Mouse (Mus musculus): ENCODE results near the gene Gprin1. TPM values are rescaled to one million over a fixed set of nuclear protein-coding genes. Genes with fewer than 3 reads are reported as not detected.

Gene Gprin1
- polyA plus RNA-seq, 1 experiment: 109 TPM

GRCm38 (mm10) chr13:54748190-54748589 lies 1.5 kb downstream of the Gprin1 start:
- no peak for DNase-seq (ENCODE audit: low read depth)
- TF ChIP-seq CTCF (IDR thresholded peaks at IDR 0.05; ENCODE audit: borderline replicate concordance, extremely low read depth, insufficient read depth, insufficient read length) (no peak), POLR2A (IDR thresholded peaks at IDR 0.05; ENCODE audit: borderline replicate concordance, extremely low read depth, insufficient read depth, insufficient read length, poor library complexity, severe bottlenecking) (no peak)

- no peak for TF ChIP-seq POLR2A (IDR thresholded peaks at IDR 0.05; ENCODE audit: borderline replicate concordance, extremely low read depth, insufficient read depth, insufficient read length, poor library complexity, severe bottlenecking)
- no peak for TF ChIP-seq CTCF (IDR thresholded peaks at IDR 0.05; ENCODE audit: borderline replicate concordance, extremely low read depth, insufficient read depth, insufficient read length)
- DNase-seq (ENCODE audit: low read depth): no peak
Measured at GRCm38 (mm10) chr13:54746896-54747295, 2.8 kb downstream of the Gprin1 start.

GRCm38 (mm10) chr13:54746110-54746509 lies 3.6 kb downstream of the Gprin1 start:
- TF ChIP-seq POLR2A (IDR thresholded peaks at IDR 0.05; ENCODE audit: borderline replicate concordance, extremely low read depth, insufficient read depth, insufficient read length, poor library complexity, severe bottlenecking): no peak
- TF ChIP-seq CTCF (IDR thresholded peaks at IDR 0.05; ENCODE audit: borderline replicate concordance, extremely low read depth, insufficient read depth, insufficient read length): no peak
- no peak for DNase-seq (ENCODE audit: low read depth)

GRCm38 (mm10) chr13:54738213-54738601 lies 11.5 kb downstream of the Gprin1 start:
- TF ChIP-seq CTCF (IDR thresholded peaks at IDR 0.05; ENCODE audit: borderline replicate concordance, extremely low read depth, insufficient read depth, insufficient read length) (no peak), POLR2A (IDR thresholded peaks at IDR 0.05; ENCODE audit: borderline replicate concordance, extremely low read depth, insufficient read depth, insufficient read length, poor library complexity, severe bottlenecking) (no peak)
- DNase-seq (ENCODE audit: low read depth): no peak

- TF ChIP-seq POLR2A (IDR thresholded peaks at IDR 0.05; ENCODE audit: borderline replicate concordance, extremely low read depth, insufficient read depth, insufficient read length, poor library complexity, severe bottlenecking) (no peak), CTCF (IDR thresholded peaks at IDR 0.05; ENCODE audit: borderline replicate concordance, extremely low read depth, insufficient read depth, insufficient read length) (no peak)
- DNase-seq (ENCODE audit: low read depth): peak; percentile 64
Measured at GRCm38 (mm10) chr13:54737488-54738212, 12.0 kb downstream of the Gprin1 start.

GRCm38 (mm10) chr13:54736931-54737330 lies 12.7 kb downstream of the Gprin1 start:
- no peak for TF ChIP-seq CTCF (IDR thresholded peaks at IDR 0.05; ENCODE audit: borderline replicate concordance, extremely low read depth, insufficient read depth, insufficient read length)
- no peak for DNase-seq (ENCODE audit: low read depth)

GRCm38 (mm10) chr13:54726131-54726530 lies 23.5 kb downstream of the Gprin1 start:
- TF ChIP-seq POLR2A (IDR thresholded peaks at IDR 0.05; ENCODE audit: borderline replicate concordance, extremely low read depth, insufficient read depth, insufficient read length, poor library complexity, severe bottlenecking): no peak
- TF ChIP-seq CTCF (IDR thresholded peaks at IDR 0.05; ENCODE audit: borderline replicate concordance, extremely low read depth, insufficient read depth, insufficient read length): no peak
- peak; percentile 58 for DNase-seq (ENCODE audit: low read depth)

GRCm38 (mm10) chr13:54723143-54723542 lies 26.5 kb downstream of the Gprin1 start:
- DNase-seq (ENCODE audit: low read depth): no peak
- TF ChIP-seq CTCF (IDR thresholded peaks at IDR 0.05; ENCODE audit: borderline replicate concordance, extremely low read depth, insufficient read depth, insufficient read length): no peak
- TF ChIP-seq POLR2A (IDR thresholded peaks at IDR 0.05; ENCODE audit: borderline replicate concordance, extremely low read depth, insufficient read depth, insufficient read length, poor library complexity, severe bottlenecking): no peak

- TF ChIP-seq POLR2A (IDR thresholded peaks at IDR 0.05; ENCODE audit: borderline replicate concordance, extremely low read depth, insufficient read depth, insufficient read length, poor library complexity, severe bottlenecking) (no peak), CTCF (IDR thresholded peaks at IDR 0.05; ENCODE audit: borderline replicate concordance, extremely low read depth, insufficient read depth, insufficient read length) (peak; percentile 81)
Measured at GRCm38 (mm10) chr13:54716916-54717315, 32.8 kb downstream of the Gprin1 start.

GRCm38 (mm10) chr13:54714996-54715395 lies 34.7 kb downstream of the Gprin1 start:
- TF ChIP-seq POLR2A (IDR thresholded peaks at IDR 0.05; ENCODE audit: borderline replicate concordance, extremely low read depth, insufficient read depth, insufficient read length, poor library complexity, severe bottlenecking) (no peak), CTCF (IDR thresholded peaks at IDR 0.05; ENCODE audit: borderline replicate concordance, extremely low read depth, insufficient read depth, insufficient read length) (no peak)
- no peak for DNase-seq (ENCODE audit: low read depth)

More at GRCm38 (mm10) chr13:54716916-54717315, 32.8 kb downstream of the Gprin1 start:
- peak; percentile 67 for DNase-seq (ENCODE audit: low read depth)

GRCm38 (mm10) chr13:54714393-54714792 lies 35.3 kb downstream of the Gprin1 start:
- TF ChIP-seq CTCF (IDR thresholded peaks at IDR 0.05; ENCODE audit: borderline replicate concordance, extremely low read depth, insufficient read depth, insufficient read length) (peak; percentile 28; the same call in 1 of the 2 replicates), POLR2A (IDR thresholded peaks at IDR 0.05; ENCODE audit: borderline replicate concordance, extremely low read depth, insufficient read depth, insufficient read length, poor library complexity, severe bottlenecking) (no peak)
- no peak for DNase-seq (ENCODE audit: low read depth)

GRCm38 (mm10) chr13:54710866-54711265 lies 38.8 kb downstream of the Gprin1 start:
- DNase-seq (ENCODE audit: low read depth): no peak
- TF ChIP-seq CTCF (IDR thresholded peaks at IDR 0.05; ENCODE audit: borderline replicate concordance, extremely low read depth, insufficient read depth, insufficient read length) (no peak), POLR2A (IDR thresholded peaks at IDR 0.05; ENCODE audit: borderline replicate concordance, extremely low read depth, insufficient read depth, insufficient read length, poor library complexity, severe bottlenecking) (no peak)

Data from brain, embryonic 14.5 days (tissue).